Mouse (Mus musculus) adrenal gland (tissue): ENCODE results near the gene Wfikkn2.

Experiments
- intact Hi-C: fragments of 180-260 bp; cut with DNase I; formaldehyde crosslinking; loops from one replicate; pipeline ENCODE4 v1.15.1; 2025

Wfikkn2 gene

GRCm38 (mm10) chr11:94198405-94199146, 47.2 kb downstream of the Wfikkn2 start:
- intact Hi-C loops: no loop called here

DNA sequence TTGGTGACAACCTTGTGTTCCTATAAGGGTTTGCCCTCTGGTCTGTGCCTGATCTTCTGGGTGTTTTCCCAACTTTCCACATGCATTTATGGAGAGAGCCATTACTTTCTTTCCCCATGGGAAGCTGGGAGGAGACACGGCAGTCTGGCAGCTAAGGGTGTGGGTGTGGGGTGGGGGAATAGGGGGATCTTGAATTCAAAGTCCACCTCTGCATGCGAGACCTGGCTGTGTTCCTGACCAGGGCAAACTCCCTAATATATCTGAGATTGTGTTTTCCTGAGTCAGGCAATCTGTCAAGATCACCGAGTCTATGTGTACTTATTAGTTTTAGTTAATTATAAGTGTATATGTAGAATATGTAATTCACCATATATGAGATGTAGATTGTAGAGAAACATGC, 49.5 kb downstream of the Wfikkn2 start:
- intact Hi-C loops: no loop called here

DNA sequence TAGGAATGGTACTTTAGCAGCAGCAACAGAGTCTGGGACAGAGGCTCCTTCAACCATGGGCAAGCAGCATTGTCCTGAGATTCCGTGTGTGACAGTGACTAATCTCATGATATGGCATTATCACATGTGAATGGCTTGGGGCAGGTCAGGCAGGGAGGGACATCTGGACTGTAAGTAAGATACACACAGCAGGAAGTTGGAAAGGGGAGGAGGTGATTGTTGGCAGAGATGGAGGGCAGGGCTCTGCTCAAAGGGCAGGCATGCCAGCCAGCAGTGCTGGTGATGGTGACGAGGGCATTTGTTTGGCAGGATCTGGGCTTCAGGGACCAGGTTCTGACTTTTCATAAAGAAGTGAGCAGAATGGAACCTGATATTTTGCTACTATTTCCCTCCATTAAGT, 52.7 kb downstream of the Wfikkn2 start:
- intact Hi-C loops: no loop called here

DNA sequence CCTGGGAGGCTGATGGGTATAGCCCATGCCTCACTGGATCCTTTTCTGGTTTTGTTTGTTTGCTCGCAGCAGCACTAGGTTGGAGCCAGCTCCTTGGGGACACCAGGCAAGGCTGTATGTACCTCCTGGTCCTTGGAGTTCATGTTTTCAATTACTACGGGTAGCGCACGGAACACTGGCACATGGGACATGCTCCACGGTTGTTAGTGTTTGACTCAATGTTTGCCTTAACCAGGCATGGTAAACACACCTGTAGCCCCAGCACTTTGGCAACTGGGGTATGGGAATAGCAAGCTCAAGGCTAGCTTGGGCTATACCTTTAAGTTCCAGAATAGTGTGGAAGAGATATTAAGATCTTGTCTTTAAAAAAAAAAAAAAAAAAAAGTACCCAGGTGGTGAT, 55.1 kb downstream of the Wfikkn2 start:
- intact Hi-C loops: no loop called here

GRCm38 (mm10) chr11:94189579-94189978, 56.2 kb downstream of the Wfikkn2 start:
- intact Hi-C loops: no loop called here
